Mouse (Mus musculus) embryonic facial prominence, embryonic 11.5 days (tissue): ENCODE measurements at regions not wholly inside any gene's neighbourhood (a gene's known extent, or its start where the extent isn't known, plus 50 kb on each side); places are given as distances from the start of the nearest gene placed in this dataset.

Source experiments
- ATAC-seq: fragments of 200-750 bp; cut with Nextera tagmentation; replicated peaks from 2 replicates; pipeline ENCODE4 v1.8.0; 2017; ENCODE audit warnings: low read depth; ENCODE audit not compliant: insufficient number of reproducible peaks, low FRiP score, low TSS enrichment
- DNase-seq: peaks from one replicate; pipeline ENCODE4 v3.0.0-alpha.2; 2015; ENCODE audit warnings: low spot score
- H3K27ac ChIP-seq: fragments of 300-500 bp; sonication (generic); replicated peaks from 2 replicates; pipeline ENCODE4 v1.5.1; 2014; ENCODE audit warnings: mild to moderate bottlenecking, low read depth, low read length, control low read depth
- H3K27me3 ChIP-seq: fragments of 300-500 bp; sonication (generic); 2 replicates; pipeline ENCODE4 v1.6.1; 2014; ENCODE audit warnings: mild to moderate bottlenecking, low read length, moderate library complexity, mixed read lengths; ENCODE audit not compliant: control insufficient read depth, insufficient read depth
- H3K36me3 ChIP-seq: fragments of 300-500 bp; sonication (generic); replicated peaks from 2 replicates; pipeline ENCODE4 v1.6.1; 2014; ENCODE audit warnings: low read depth, mild to moderate bottlenecking, low read length, moderate library complexity, mixed read lengths; ENCODE audit not compliant: control insufficient read depth, insufficient read depth
- H3K4me1 ChIP-seq: fragments of 300-500 bp; sonication (generic); 2 replicates; pipeline ENCODE4 v1.6.1; 2014; ENCODE audit warnings: low read length, mixed read lengths; ENCODE audit not compliant: control insufficient read depth, insufficient read depth
- H3K4me2 ChIP-seq: fragments of 300-500 bp; sonication (generic); 2 replicates; pipeline ENCODE4 v1.6.1; 2014; ENCODE audit warnings: low read depth, mild to moderate bottlenecking, control low read depth, low read length, moderate library complexity
- H3K4me3 ChIP-seq: fragments of 300-500 bp; sonication (generic); 2 replicates; pipeline ENCODE4 v1.5.1; 2014; ENCODE audit warnings: low read depth, low read length, control low read depth
- H3K9ac ChIP-seq: fragments of 300-500 bp; sonication (generic); replicated peaks from 2 replicates; pipeline ENCODE4 v1.6.1; 2014; ENCODE audit warnings: mild to moderate bottlenecking, control low read depth, low read length
- H3K9me3 ChIP-seq: fragments of 300-500 bp; sonication (generic); replicated peaks from 2 replicates; pipeline ENCODE4 v1.6.1; 2016; ENCODE audit warnings: mild to moderate bottlenecking, low read length, inconsistent platforms, mixed read lengths; ENCODE audit not compliant: control insufficient read depth
- WGBS: fragments of 180-500 bp; shearing (Covaris S2); extraction: QIAGEN DNeasy Blood & Tissue Kit; methylation state at CpG from one replicate; pipeline ENCODE4 v1.1.7; 2014; 5-methylcytosine and 5-hydroxymethylcytosine counted together

DNA sequence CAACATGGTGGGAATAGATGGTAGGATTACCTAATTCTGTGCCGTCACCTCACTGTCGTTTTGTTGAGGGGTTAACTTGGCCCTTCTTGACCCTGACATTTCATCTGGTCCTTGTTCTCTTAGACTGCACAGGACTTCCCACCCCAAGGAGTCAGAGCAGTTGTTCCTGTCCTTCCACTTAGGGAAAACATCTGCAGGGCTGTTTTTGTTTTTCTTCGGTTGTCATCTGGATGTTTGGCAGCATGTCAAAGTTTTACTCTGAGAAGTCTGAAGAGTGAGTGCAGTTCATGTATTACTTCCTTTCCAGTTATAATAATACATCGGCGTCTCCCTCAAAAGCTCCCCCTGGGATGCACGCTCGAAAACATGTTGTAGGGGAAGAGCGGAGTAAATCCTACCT lies 376.8 kb downstream of the Rnd3 start:
- no peak overlapping the region for H3K4me2 ChIP-seq
- no peak overlapping the region for H3K4me3 ChIP-seq
- WGBS = 65% methylated on average over 8 of the region's 8 CpGs
- no peaks in the 10 kb centered on the region for H3K9me3 ChIP-seq
- H3K27ac ChIP-seq = no peak overlapping the region
- H3K27me3 ChIP-seq = no peaks in the 10 kb centered on the region
- no peak for DNase-seq
- H3K4me1 ChIP-seq = no peaks in the 10 kb centered on the region
- no peak for ATAC-seq
- H3K36me3 ChIP-seq = no peaks in the 10 kb centered on the region
- no peak overlapping the region for H3K9ac ChIP-seq

- H3K36me3 ChIP-seq = no peaks in the 10 kb centered on the region
- no peak for ATAC-seq
- no peak overlapping the region for H3K27ac ChIP-seq
- H3K4me3 ChIP-seq = no peak overlapping the region
- H3K27me3 ChIP-seq = no peaks in the 10 kb centered on the region
- WGBS = 91% methylated on average over 2 of the region's 2 CpGs
- H3K9ac ChIP-seq = no peak overlapping the region
- no peak overlapping the region for H3K4me2 ChIP-seq
- DNase-seq = no peak
- H3K9me3 ChIP-seq = no peaks in the 10 kb centered on the region
- H3K4me1 ChIP-seq = no peaks in the 10 kb centered on the region
These were observed 389.9 kb downstream of the Rnd3 start for GRCm38 (mm10) chr2:50759016-50759415.

DNA sequence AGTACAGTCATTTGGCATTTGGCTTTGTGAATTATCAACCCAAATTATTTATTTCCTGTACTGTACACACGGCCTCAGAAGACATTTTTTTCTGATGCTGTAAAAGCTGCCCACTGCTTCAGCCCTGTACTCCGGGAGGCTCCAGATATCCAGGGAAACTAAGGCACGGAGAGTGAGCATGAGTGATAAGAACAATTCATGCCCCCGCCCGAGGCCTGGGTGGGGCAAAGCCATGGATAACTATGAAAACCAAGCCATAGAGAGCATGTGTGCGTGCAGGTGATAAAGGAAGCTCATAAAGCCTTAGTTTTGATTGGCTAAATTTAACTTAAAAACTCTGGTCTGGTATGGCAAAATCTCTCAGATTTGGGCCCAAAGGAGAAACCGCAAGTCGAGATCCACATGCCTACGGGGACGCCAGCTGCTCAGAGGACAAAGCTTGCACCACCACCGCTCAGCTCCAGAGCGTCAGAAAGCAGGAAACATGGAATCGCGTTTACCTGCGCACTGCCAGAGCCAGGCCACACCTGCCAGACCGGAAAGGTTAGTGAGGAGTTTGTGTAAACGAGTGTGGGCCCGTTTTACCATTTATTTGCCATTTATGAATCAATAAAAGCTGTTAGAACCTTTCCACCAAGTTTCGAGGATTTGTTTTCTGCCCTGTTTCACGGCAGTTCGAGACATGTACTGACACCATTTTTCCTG lies 390.9 kb downstream of the Rnd3 start:
- WGBS = 88% methylated on average over 21 of the region's 21 CpGs
- H3K9me3 ChIP-seq = no peaks in the 10 kb centered on the region
- ATAC-seq (no peak), DNase-seq (no peak)
- no peaks in the 10 kb centered on the region for H3K27me3 ChIP-seq
- H3K4me3 ChIP-seq = no peak overlapping the region
- no peaks in the 10 kb centered on the region for H3K4me1 ChIP-seq
- no peak overlapping the region for H3K9ac ChIP-seq
- no peaks in the 10 kb centered on the region for H3K36me3 ChIP-seq
- H3K4me2 ChIP-seq = no peak overlapping the region
- H3K27ac ChIP-seq = no peak overlapping the region

DNA sequence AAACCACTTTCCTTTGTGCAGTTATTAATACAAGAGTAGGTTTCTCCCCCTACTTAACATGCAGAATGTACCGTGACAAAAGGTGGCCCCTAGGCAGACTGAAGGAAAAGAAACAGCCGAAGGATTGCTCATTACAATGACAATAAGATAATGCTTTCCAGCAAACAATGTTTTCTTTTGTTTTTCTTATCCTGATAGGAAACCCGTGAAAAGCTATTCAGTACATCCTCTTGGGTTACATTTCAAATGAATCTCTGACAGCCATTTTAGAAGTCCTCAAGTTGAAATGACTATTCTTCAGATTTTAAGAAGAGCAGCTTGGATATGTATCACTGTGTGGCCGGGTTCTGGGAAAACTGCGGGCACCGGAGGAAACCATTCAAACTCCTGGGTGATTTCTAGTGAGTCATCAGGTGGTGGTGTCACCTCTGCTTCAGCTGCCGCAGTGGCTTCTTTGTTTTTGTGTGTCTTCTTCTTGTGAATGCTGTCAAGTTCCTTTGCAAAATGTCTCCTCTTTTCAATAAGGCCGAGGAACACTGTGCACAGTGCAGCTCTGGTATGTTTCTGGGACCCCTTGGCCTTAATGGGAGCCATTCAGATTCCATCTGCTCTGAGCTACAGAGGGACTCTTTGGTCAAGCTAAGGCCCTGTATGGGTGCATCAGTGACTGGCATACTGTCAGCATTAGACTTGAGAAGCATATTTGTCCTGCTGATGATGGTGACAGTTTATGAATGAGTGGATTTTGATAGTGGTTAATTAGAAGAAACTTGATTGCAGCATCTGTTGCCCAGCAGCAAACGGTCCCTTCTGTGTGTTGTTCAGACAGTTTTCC lies 393.1 kb downstream of the Rnd3 start:
- Histone ChIP-seq H3K4me1 (no peaks in the 10 kb centered on the region), H3K9ac (no peak overlapping the region), H3K27ac (no peak overlapping the region), H3K27me3 (no peaks in the 10 kb centered on the region), H3K9me3 (no peaks in the 10 kb centered on the region), H3K4me3 (no peak overlapping the region), H3K36me3 (no peaks in the 10 kb centered on the region), H3K4me2 (no peak overlapping the region)
- 0 out of 2 replicates have a peak, but pooled peaks have one; percentile 39 for ATAC-seq
- WGBS = 55% methylated on average over 9 of the region's 9 CpGs
- no peak for DNase-seq

- H3K27me3 ChIP-seq = no peaks in the 10 kb centered on the region
- H3K27ac ChIP-seq = no peak overlapping the region
- H3K4me1 ChIP-seq = no peaks in the 10 kb centered on the region
- H3K36me3 ChIP-seq = no peaks in the 10 kb centered on the region
- ATAC-seq = no peak
- H3K9ac ChIP-seq = no peak overlapping the region
- H3K9me3 ChIP-seq = no peaks in the 10 kb centered on the region
- H3K4me3 ChIP-seq = no peak overlapping the region
- no peak overlapping the region for H3K4me2 ChIP-seq
- WGBS = 64% methylated on average over 6 of the region's 6 CpGs
- DNase-seq = no peak
These were observed 393.8 kb downstream of the Rnd3 start for GRCm38 (mm10) chr2:50755160-50755559.

- no peak for DNase-seq
- no peaks in the 10 kb centered on the region for H3K27me3 ChIP-seq
- no peak overlapping the region for H3K27ac ChIP-seq
- 46% methylated on average over 9 of the region's 9 CpGs for WGBS
- H3K4me2 ChIP-seq = no peak overlapping the region
- H3K4me3 ChIP-seq = no peak overlapping the region
- H3K4me1 ChIP-seq = no peaks in the 10 kb centered on the region
- no peak overlapping the region for H3K9ac ChIP-seq
- H3K36me3 ChIP-seq = no peaks in the 10 kb centered on the region
- H3K9me3 ChIP-seq = no peaks in the 10 kb centered on the region
- no peak for ATAC-seq
These were observed 396.5 kb downstream of the Rnd3 start for GRCm38 (mm10) chr2:50752408-50752807.

GRCm38 (mm10) chr2:50750799-50751198 lies 398.1 kb downstream of the Rnd3 start:
- DNase-seq = no peak
- Histone ChIP-seq H3K27ac (no peak overlapping the region), H3K4me3 (no peak overlapping the region), H3K9me3 (no peaks in the 10 kb centered on the region), H3K36me3 (no peaks in the 10 kb centered on the region), H3K9ac (no peak overlapping the region), H3K4me1 (no peaks in the 10 kb centered on the region), H3K27me3 (no peaks in the 10 kb centered on the region), H3K4me2 (no peak overlapping the region)
- WGBS = 63% methylated on average over 5 of the region's 5 CpGs
- ATAC-seq = no peak

- Histone ChIP-seq H3K4me1 (no peaks in the 10 kb centered on the region), H3K27me3 (no peaks in the 10 kb centered on the region), H3K9ac (no peak overlapping the region), H3K36me3 (no peaks in the 10 kb centered on the region), H3K4me3 (no peak overlapping the region), H3K9me3 (no peaks in the 10 kb centered on the region), H3K4me2 (no peak overlapping the region), H3K27ac (no peak overlapping the region)
- DNase-seq (no peak), ATAC-seq (no peak)
- 76% methylated on average over 13 of the region's 13 CpGs for WGBS
These were observed 404.2 kb downstream of the Rnd3 start for GRCm38 (mm10) chr2:50744625-50745214.
